Mouse (Mus musculus) kidney, adult 2 months (tissue): ENCODE measurements around the gene Trim41. TPM values are rescaled to one million over a fixed set of nuclear protein-coding genes. Genes with fewer than 3 reads are reported as not detected.
A peak's percentile ranks its signal among the peaks of the same experiment; 100 is the strongest.

Experiments used
- DNase-seq: peaks from one replicate; pipeline ENCODE4 v3.0.0; 2021
- H3K27ac ChIP-seq: fragments of 200-500 bp; 2 replicates; pipeline ENCODE4 v1.5.1; 2012; ENCODE audit warnings: low read depth, low read length, control low read depth, inconsistent platforms; ENCODE audit not compliant: insufficient read depth
- H3K27me3 ChIP-seq: fragments of 200-500 bp; replicated peaks from 2 replicates; pipeline ENCODE4 v1.6.1; 2012; ENCODE audit warnings: mild to moderate bottlenecking, moderate library complexity, low read length, inconsistent platforms; ENCODE audit not compliant: control insufficient read depth, insufficient read depth
- H3K36me3 ChIP-seq: fragments of 200-500 bp; 2 replicates; pipeline ENCODE4 v1.6.1; 2012; ENCODE audit warnings: mild to moderate bottlenecking, moderate library complexity, low read length, inconsistent platforms; ENCODE audit not compliant: control insufficient read depth, insufficient read depth
- H3K4me1 ChIP-seq: fragments of 200-500 bp; 2 replicates; pipeline ENCODE4 v1.6.1; 2011; ENCODE audit warnings: low read length; ENCODE audit not compliant: control insufficient read depth, insufficient read depth
- H3K4me3 ChIP-seq: fragments of 200-500 bp; 2 replicates; pipeline ENCODE4 v1.5.1; 2011; ENCODE audit warnings: mild to moderate bottlenecking, low read depth, low read length, control low read depth; ENCODE audit not compliant: insufficient read depth
- CTCF ChIP-seq: fragments of 200-500 bp; conservative IDR thresholded peaks from 2 replicates; pipeline ENCODE4 v1.5.1; 2011; ENCODE audit warnings: low read depth, mild to moderate bottlenecking, control low read depth, low read length, moderate library complexity, mixed read lengths; ENCODE audit not compliant: insufficient read depth, insufficient read length
- POLR2A ChIP-seq: fragments of 200-500 bp; IDR thresholded peaks from one replicate; pipeline ENCODE4 v1.6.1; 2011; ENCODE audit warnings: low read depth, low read length, control low read depth
- WGBS: fragments of 180-500 bp; shearing (Covaris S2); methylation state at CpG from one replicate; pipeline ENCODE4 v1.1.7; 2018; 5-methylcytosine and 5-hydroxymethylcytosine counted together
- polyA plus RNA-seq: library from polyadenylated mRNA; depleted of rRNA; stranded (reverse); fragments of >200 nt; gene quantifications from 2 replicates; pipeline ENCODE4 v1.2.3, GENCODE M21; 2012

The Trim41 gene
- polyA plus RNA-seq, 1 experiment, result 26.3 TPM

GRCm38 (mm10) chr11:48844309-48844708 lies 27.2 kb upstream of the Trim41 start:
- H3K36me3 ChIP-seq, result no peaks in the 10 kb centered on the region
- 52% methylated on average over 6 of the region's 6 CpGs for WGBS
- H3K4me1 ChIP-seq, result peaks cover 26% of the 10 kb centered on the region
- TF ChIP-seq POLR2A (no peak), CTCF (no peak)
- H3K4me3 ChIP-seq, result no peak overlapping the region
- DNase-seq, result peak; percentile 88
- no peaks in the 10 kb centered on the region for H3K27me3 ChIP-seq
- H3K27ac ChIP-seq, result peak overlapping the region; percentile 85; the same call in 1 of the 2 replicates

DNA sequence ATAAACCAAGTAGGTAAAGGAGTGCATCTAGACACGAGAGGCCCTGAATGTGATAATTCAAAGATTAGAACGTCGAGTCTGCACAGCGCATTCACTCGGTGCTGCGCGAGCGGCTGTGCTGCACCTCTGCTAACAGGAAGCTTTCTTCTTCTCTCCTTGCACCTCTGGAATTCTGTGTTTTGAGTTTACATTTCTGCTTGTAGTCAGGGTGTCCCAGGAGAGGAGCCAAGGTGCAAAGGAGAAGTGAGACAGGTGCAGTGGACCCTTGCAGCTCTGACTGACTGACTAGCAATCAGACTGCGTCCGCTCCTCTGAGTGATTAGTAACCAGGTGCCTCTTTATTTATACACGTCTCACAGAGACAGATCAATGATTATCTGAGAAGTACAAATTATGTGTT lies 26.0 kb upstream of the Trim41 start:
- TF ChIP-seq POLR2A, result peak; percentile 63
- TF ChIP-seq CTCF, result no peak
- peak; percentile 93 for DNase-seq
- Histone ChIP-seq H3K4me1 (peaks cover 26% of the 10 kb centered on the region), H3K36me3 (no peaks in the 10 kb centered on the region), H3K4me3 (no peak overlapping the region), H3K27ac (peak overlapping the region; percentile 97), H3K27me3 (no peaks in the 10 kb centered on the region)
- WGBS, result 53% methylated on average over 11 of the region's 11 CpGs

GRCm38 (mm10) chr11:48842378-48842792 lies 25.2 kb upstream of the Trim41 start:
- no peak for TF ChIP-seq CTCF
- no peak for TF ChIP-seq POLR2A
- H3K36me3 ChIP-seq, result no peaks in the 10 kb centered on the region
- 79% methylated on average over 4 of the region's 4 CpGs for WGBS
- H3K4me1 ChIP-seq, result peaks cover 26% of the 10 kb centered on the region
- no peak for DNase-seq
- H3K4me3 ChIP-seq, result no peak overlapping the region
- H3K27me3 ChIP-seq, result no peaks in the 10 kb centered on the region
- H3K27ac ChIP-seq, result peak overlapping the region; percentile 97

- TF ChIP-seq CTCF (no peak), POLR2A (no peak)
- peaks cover 26% of the 10 kb centered on the region for H3K4me1 ChIP-seq
- 58% methylated on average over 5 of the region's 5 CpGs for WGBS
- H3K36me3 ChIP-seq, result no peaks in the 10 kb centered on the region
- H3K27ac ChIP-seq, result peak overlapping the region; percentile 97
- peak; percentile 77 for DNase-seq
- no peak overlapping the region for H3K4me3 ChIP-seq
- H3K27me3 ChIP-seq, result no peaks in the 10 kb centered on the region
These were observed 24.1 kb upstream of the Trim41 start for GRCm38 (mm10) chr11:48841213-48841612.

DNA sequence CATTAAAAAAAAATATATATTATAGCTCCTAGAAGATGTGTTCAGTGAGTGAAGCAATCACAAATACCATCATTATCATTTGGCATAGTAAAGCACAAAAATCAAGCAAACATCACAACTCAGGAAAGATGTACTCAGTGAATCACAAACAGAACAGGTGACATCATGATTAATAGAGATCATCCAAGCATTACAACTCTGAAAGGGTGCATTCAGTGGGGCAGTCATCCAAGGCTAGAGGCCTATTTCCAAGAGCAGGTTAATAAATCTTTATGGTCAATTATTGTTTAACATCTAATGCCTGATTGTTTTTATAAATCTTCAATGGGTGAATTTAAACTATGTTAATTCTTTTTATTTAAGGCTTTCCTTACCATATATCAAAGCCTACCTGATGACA lies 23.7 kb upstream of the Trim41 start:
- H3K36me3 ChIP-seq, result no peaks in the 10 kb centered on the region
- TF ChIP-seq POLR2A (no peak), CTCF (no peak)
- DNase-seq, result peak; percentile 90

DNA sequence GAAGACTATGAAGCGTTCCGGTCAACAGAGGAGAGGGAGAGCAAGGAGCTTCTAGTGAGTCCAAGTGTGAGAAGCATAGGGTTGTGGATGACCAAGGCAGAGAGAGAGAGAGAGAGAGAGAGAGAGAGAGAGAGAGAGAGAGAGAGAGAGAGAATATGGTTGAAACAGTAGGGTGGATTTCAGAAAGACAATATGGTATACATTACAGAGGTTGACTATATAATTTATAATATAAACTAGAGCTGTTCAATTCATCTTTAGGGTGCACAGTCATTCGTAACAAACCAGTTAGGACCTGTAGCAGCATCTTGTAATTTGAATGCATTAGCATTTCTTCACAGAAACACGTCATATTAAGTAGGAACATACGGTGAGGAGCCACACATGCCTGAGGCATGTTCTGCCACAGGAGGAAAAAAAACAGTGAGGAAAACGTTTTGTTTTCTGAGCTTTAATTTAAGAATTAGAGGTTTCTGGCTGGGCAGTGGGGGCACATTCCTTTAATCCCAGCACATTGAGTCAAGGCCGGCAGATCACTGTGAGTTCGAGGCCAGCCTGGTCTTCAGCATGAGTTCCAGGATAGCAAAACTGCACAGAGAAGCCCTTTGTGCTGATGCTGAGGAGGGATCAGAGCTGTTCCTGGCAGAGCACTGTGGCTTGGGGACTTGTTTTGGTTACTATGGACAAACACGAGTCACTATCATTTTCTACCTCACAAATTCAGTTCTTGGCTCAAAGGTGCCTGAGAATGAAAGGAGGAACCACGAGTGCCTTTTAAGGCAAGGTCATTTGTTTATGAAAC lies 21.9 kb upstream of the Trim41 start:
- 61% methylated on average over 10 of the region's 10 CpGs for WGBS

More for the DNA sequence above, 23.7 kb upstream of the Trim41 start:
- Histone ChIP-seq H3K27me3 (no peaks in the 10 kb centered on the region), H3K4me1 (peaks cover 26% of the 10 kb centered on the region), H3K27ac (no peak overlapping the region), H3K4me3 (no peak overlapping the region)

DNA sequence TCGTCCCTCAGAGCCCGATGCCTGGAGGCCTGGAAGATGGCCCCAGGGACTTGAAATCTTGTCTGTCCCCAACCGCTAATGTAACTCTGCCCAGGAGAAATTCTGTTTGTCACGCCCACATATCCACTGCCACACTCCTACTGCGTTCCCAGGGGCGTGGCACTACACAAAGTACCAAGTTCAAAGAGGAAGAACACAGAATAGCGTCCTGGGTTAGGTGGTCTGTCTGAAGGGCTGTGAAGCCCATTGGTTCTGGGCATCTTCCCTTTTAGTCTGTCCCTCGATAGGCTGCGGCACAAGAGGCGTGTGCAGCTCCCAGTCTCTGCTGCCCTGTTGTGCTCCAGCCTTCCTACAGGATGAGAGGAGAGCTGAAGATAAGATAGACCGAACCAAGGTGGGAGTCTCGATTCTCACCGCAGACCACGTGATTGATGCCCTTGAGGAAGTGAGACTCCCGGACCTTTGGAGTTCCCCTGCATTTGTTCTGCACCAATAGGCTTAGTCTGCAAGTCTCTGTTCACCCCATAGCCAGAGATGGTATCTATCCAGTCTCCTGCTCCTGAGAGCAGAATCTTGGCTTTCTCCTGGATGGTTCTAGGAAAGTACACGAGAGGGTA lies 21.1 kb upstream of the Trim41 start:
- no peaks in the 10 kb centered on the region for H3K36me3 ChIP-seq
- peak overlapping the region; percentile 76 for H3K4me3 ChIP-seq
- H3K27me3 ChIP-seq, result no peaks in the 10 kb centered on the region
- 3% methylated on average over 16 of the region's 16 CpGs for WGBS
- H3K27ac ChIP-seq, result peak overlapping the region; percentile 89
- peaks cover 18% of the 10 kb centered on the region for H3K4me1 ChIP-seq
- DNase-seq, result peak; percentile 81
- TF ChIP-seq CTCF (no peak), POLR2A (no peak)

More for the DNA sequence above, 21.9 kb upstream of the Trim41 start:
- no peaks in the 10 kb centered on the region for H3K27me3 ChIP-seq
- no peaks in the 10 kb centered on the region for H3K36me3 ChIP-seq
- TF ChIP-seq POLR2A, result no peak
- peak overlapping the region; percentile 76 for H3K4me3 ChIP-seq
- no peak for DNase-seq
- H3K27ac ChIP-seq, result peak overlapping the region; percentile 89
- H3K4me1 ChIP-seq, result peaks cover 18% of the 10 kb centered on the region
